Mouse (Mus musculus): ENCODE results near the gene Alad.

GRCm38 (mm10) chr4:62505991-62506390 is 13.7 kb downstream of the Alad start:
- TF ChIP-seq EP300 (IDR thresholded peaks at IDR 0.05; ENCODE audit: low read depth) (no peak), CTCF (IDR thresholded peaks at IDR 0.05; ENCODE audit: low read depth) (no peak)
